Comparison of ENCODE assay signal across 7 mouse cellular contexts in genomic region chr19:38901146-38902135, GRCm38 (mm10). TPM values are rescaled to one million over a fixed set of nuclear protein-coding genes. Genes with fewer than 3 reads are reported as not detected.
DNase-seq lines count a peak whose midpoint lies in the region; ATAC-seq lines count a peak whose summit lies in the region.

No protein-coding gene starts in this region.

- no peaks in the 10 kb centered on the region for H3K27me3 ChIP-seq in heart, embryonic 16.5 days (ENCODE audit: control insufficient read depth, insufficient read depth, low read length)
- H3K27me3 ChIP-seq in heart, embryonic 11.5 days (ENCODE audit: control insufficient read depth, insufficient read depth, low read length), result no peaks in the 10 kb centered on the region
- H3K27me3 ChIP-seq in midbrain, embryonic 13.5 days, result no peaks in the 10 kb centered on the region
- no peaks in the 10 kb centered on the region for H3K27me3 ChIP-seq in midbrain, embryonic 10.5 days (ENCODE audit: low read depth, poor library complexity, severe bottlenecking)
- no peaks in the 10 kb centered on the region for H3K27me3 ChIP-seq in neural tube, embryonic 15.5 days (replicated peaks)

- H3K4me3 ChIP-seq in heart, embryonic 16.5 days (ENCODE audit: low read length), result no peak overlapping the region
- H3K4me3 ChIP-seq in heart, embryonic 11.5 days (ENCODE audit: low read depth, low read length), result no peak overlapping the region
- H3K4me3 ChIP-seq in midbrain, embryonic 13.5 days (replicated peaks), result no peak overlapping the region
- H3K4me3 ChIP-seq in midbrain, embryonic 10.5 days, result no peak overlapping the region
- H3K4me3 ChIP-seq in neural tube, embryonic 15.5 days (replicated peaks), result no peak overlapping the region

- H3K9me3 ChIP-seq in heart, embryonic 16.5 days (replicated peaks; ENCODE audit: control insufficient read depth, low read length), result no peaks in the 10 kb centered on the region
- H3K9me3 ChIP-seq in heart, embryonic 11.5 days (replicated peaks; ENCODE audit: control insufficient read depth, low read length), result no peaks in the 10 kb centered on the region
- 0 out of 2 replicates have a peak, but pooled peaks cover 3% of the 10 kb centered on the region for H3K9me3 ChIP-seq in midbrain, embryonic 13.5 days
- no peaks in the 10 kb centered on the region for H3K9me3 ChIP-seq in midbrain, embryonic 10.5 days (replicated peaks)
- no peaks in the 10 kb centered on the region for H3K9me3 ChIP-seq in neural tube, embryonic 15.5 days (replicated peaks)

- WGBS in heart, embryonic 16.5 days, result 61% methylated on average over 12 of the region's 12 CpGs
- 78% methylated on average over 12 of the region's 12 CpGs for WGBS in heart, embryonic 11.5 days (ENCODE audit: insufficient replicate concordance)
- WGBS in midbrain, embryonic 13.5 days, result 73% methylated on average over 12 of the region's 12 CpGs
- 86% methylated on average over 12 of the region's 12 CpGs for WGBS in midbrain, embryonic 10.5 days
- 61% methylated on average over 12 of the region's 12 CpGs for WGBS in neural tube, embryonic 15.5 days

- DNase-seq in midbrain, embryonic 10.5 days (ENCODE audit: low spot score), result no peak
- DNase-seq in cerebellum, postnatal 36 days, result peak; percentile 25 to 30
- no peak for DNase-seq in spleen, adult 12 weeks (ENCODE audit: low spot score)

- H3K36me3 ChIP-seq in heart, embryonic 16.5 days (ENCODE audit: control insufficient read depth, insufficient read depth), result 0 out of 2 replicates have a peak, but pooled peaks cover 2% of the 10 kb centered on the region
- peaks cover 4% of the 10 kb centered on the region; the same call in 1 of the 2 replicates for H3K36me3 ChIP-seq in heart, embryonic 11.5 days (ENCODE audit: control insufficient read depth, insufficient read depth, low read length)
- H3K36me3 ChIP-seq in midbrain, embryonic 13.5 days, result peaks cover 7% of the 10 kb centered on the region; the same call in 1 of the 2 replicates
- peaks cover 11% of the 10 kb centered on the region; the same call in 1 of the 2 replicates for H3K36me3 ChIP-seq in midbrain, embryonic 10.5 days
- no peaks in the 10 kb centered on the region for H3K36me3 ChIP-seq in neural tube, embryonic 15.5 days

- peak; percentile 72 for ATAC-seq in heart, embryonic 16.5 days (replicated peaks; ENCODE audit: extremely low read depth, insufficient read depth, low FRiP score)
- no peak for ATAC-seq in heart, embryonic 11.5 days (replicated peaks; ENCODE audit: insufficient number of reproducible peaks, low FRiP score, low TSS enrichment)
- 0 out of 2 replicates have a peak, but pooled peaks have one; percentile 60 for ATAC-seq in midbrain, embryonic 13.5 days
- ATAC-seq in neural tube, embryonic 15.5 days (ENCODE audit: low FRiP score), result peak; percentile 73; the same call in 1 of the 2 replicates

- no peak overlapping the region; the same call in 1 of the 2 replicates for H3K9ac ChIP-seq in heart, embryonic 16.5 days (ENCODE audit: low read length)
- H3K9ac ChIP-seq in heart, embryonic 11.5 days (ENCODE audit: low read depth, low read length), result no peak overlapping the region
- H3K9ac ChIP-seq in midbrain, embryonic 13.5 days (replicated peaks), result no peak overlapping the region
- no peak overlapping the region for H3K9ac ChIP-seq in neural tube, embryonic 15.5 days (replicated peaks)

- no peak overlapping the region for H3K4me2 ChIP-seq in heart, embryonic 16.5 days (ENCODE audit: low read depth, low read length)
- no peak overlapping the region for H3K4me2 ChIP-seq in heart, embryonic 11.5 days
- H3K4me2 ChIP-seq in midbrain, embryonic 13.5 days (replicated peaks), result no peak overlapping the region
- no peak overlapping the region for H3K4me2 ChIP-seq in neural tube, embryonic 15.5 days

- no peaks in the 10 kb centered on the region; the same call in 1 of the 2 replicates for H3K4me1 ChIP-seq in heart, embryonic 16.5 days (ENCODE audit: control insufficient read depth, insufficient read depth, low read length)
- no peaks in the 10 kb centered on the region for H3K4me1 ChIP-seq in heart, embryonic 11.5 days (ENCODE audit: control insufficient read depth, insufficient read depth, low read length)
- no peaks in the 10 kb centered on the region for H3K4me1 ChIP-seq in midbrain, embryonic 13.5 days (replicated peaks)
- no peaks in the 10 kb centered on the region for H3K4me1 ChIP-seq in midbrain, embryonic 10.5 days
- no peaks in the 10 kb centered on the region for H3K4me1 ChIP-seq in neural tube, embryonic 15.5 days

- H3K27ac ChIP-seq in heart, embryonic 16.5 days (ENCODE audit: low read length), result no peak overlapping the region
- no peak overlapping the region for H3K27ac ChIP-seq in heart, embryonic 11.5 days (ENCODE audit: low read depth, low read length)
- no peak overlapping the region for H3K27ac ChIP-seq in midbrain, embryonic 13.5 days
- H3K27ac ChIP-seq in midbrain, embryonic 10.5 days (replicated peaks), result no peak overlapping the region
- H3K27ac ChIP-seq in neural tube, embryonic 15.5 days (replicated peaks), result peak overlapping the region; percentile 23; the same call in 1 of the 2 replicates

RNA-seq across cellular contexts. Expression of gene Hells, which starts 29.3 kb away (rescaled TPM):
- polyA plus RNA-seq in heart, embryonic 16.5 days (2015; fragmentation: Nextera tagmentation; extraction: Ambion mirVana), result 20.2 and 24.7 TPM in 2 replicates
- 35.1 and 36.1 TPM in 2 replicates for polyA plus RNA-seq in heart, embryonic 11.5 days (2014; fragmentation: Nextera tagmentation; extraction: Ambion mirVana)
- polyA plus RNA-seq in midbrain, embryonic 13.5 days (2015; fragmentation: Nextera tagmentation; extraction: Ambion mirVana), result 18.4 and 22.6 TPM in 2 replicates
- polyA plus RNA-seq in midbrain, embryonic 10.5 days (2016; fragmentation: Nextera tagmentation; extraction: Ambion mirVana), result 87.0 and 102 TPM in 2 replicates
- polyA plus RNA-seq in neural tube, embryonic 15.5 days (2015; fragmentation: Nextera tagmentation; extraction: Ambion mirVana), result 7.7 and 18.7 TPM in 2 replicates

Comparison
In these comparisons a context has a peak if more than half of its experiments do, and no peak if none do; other contexts are left out.
1. DNase-seq: peak in cerebellum, postnatal 36 days (2 of 2); none in midbrain, embryonic 10.5 days (single experiment) and spleen, adult 12 weeks (single experiment).